Mouse (Mus musculus) myocyte (in vitro differentiated cells): ENCODE measurements at regions not wholly inside any gene's neighbourhood (a gene's known extent, or its start where the extent isn't known, plus 50 kb on each side); places are given as distances from the start of the nearest gene placed in this dataset.

Experiments used
- CEBPB ChIP-seq: IDR thresholded peaks from 2 replicates; pipeline ENCODE4 v1.6.1; 2011; ENCODE audit warnings: mild to moderate bottlenecking, moderate library complexity; ENCODE audit not compliant: poor library complexity, insufficient read depth, severe bottlenecking
- E2F4 ChIP-seq: IDR thresholded peaks from one replicate; pipeline ENCODE4 v1.6.1; 2011; ENCODE audit warnings: mild to moderate bottlenecking, control low read depth, moderate library complexity; ENCODE audit not compliant: insufficient read depth
- MAX ChIP-seq: IDR thresholded peaks from one replicate; pipeline ENCODE4 v1.6.1; 2011; ENCODE audit warnings: low read depth, mild to moderate bottlenecking, control low read depth
- MYOD1 ChIP-seq, 3 experiments: IDR thresholded peaks; one replicate each; pipeline ENCODE4 v1.6.1; 2011; ENCODE audit warnings: control low read depth in 2 of 3, low read depth in 2 of 3, mild to moderate bottlenecking in 2 of 3, moderate library complexity in 1 of 3; ENCODE audit not compliant: insufficient read length in 2 of 3, control insufficient read depth in 1 of 3
- MYOG ChIP-seq, 3 experiments: IDR thresholded peaks; one replicate each; pipeline ENCODE4 v1.6.1; 2011; ENCODE audit warnings: control low read depth in 2 of 3, low read depth in 2 of 3, mild to moderate bottlenecking in 2 of 3; ENCODE audit not compliant: insufficient read length in 2 of 3, control insufficient read depth in 1 of 3, insufficient read depth in 1 of 3
- POLR2A ChIP-seq: IDR thresholded peaks from one replicate; pipeline ENCODE4 v1.6.1; 2011; ENCODE audit warnings: low read depth, mild to moderate bottlenecking, control low read depth, moderate library complexity; ENCODE audit not compliant: insufficient read length
- POLR2AphosphoS2 ChIP-seq: IDR thresholded peaks from one replicate; pipeline ENCODE4 v1.6.1; 2011; ENCODE audit warnings: low read depth, control low read depth; ENCODE audit not compliant: insufficient read length
- REST ChIP-seq: IDR thresholded peaks from one replicate; pipeline ENCODE4 v1.6.1; 2011; ENCODE audit warnings: mild to moderate bottlenecking, control low read depth, moderate library complexity; ENCODE audit not compliant: insufficient read depth, insufficient read length
- SRF ChIP-seq: IDR thresholded peaks from one replicate; pipeline ENCODE4 v1.6.1; 2011; ENCODE audit warnings: low read depth; ENCODE audit not compliant: control insufficient read depth, insufficient read length
- TCF12 ChIP-seq: IDR thresholded peaks from one replicate; pipeline ENCODE4 v1.6.1; 2011; ENCODE audit warnings: mild to moderate bottlenecking, control low read depth; ENCODE audit not compliant: poor library complexity, insufficient read depth, severe bottlenecking
- USF1 ChIP-seq: IDR thresholded peaks from one replicate; pipeline ENCODE4 v1.6.1; 2011; ENCODE audit warnings: low read depth, mild to moderate bottlenecking, control low read depth, moderate library complexity

GRCm38 (mm10) chr8:89314907-89315306 lies 270.9 kb upstream of the Sall1 start:
- TF ChIP-seq POLR2AphosphoS2: no peak
- TF ChIP-seq POLR2A: no peak
- no peak for TF ChIP-seq MAX
- TF ChIP-seq REST: no peak
- no peak for TF ChIP-seq E2F4
- TF ChIP-seq TCF12: no peak
- no peak for TF ChIP-seq USF1
- no peak for TF ChIP-seq MYOD1 (IDR thresholded peaks at IDR 0.05; ENCODE audit: control insufficient read depth in 1 of 3, insufficient read length in 2 of 3, low read depth in 2 of 3)
- TF ChIP-seq MYOG (IDR thresholded peaks at IDR 0.05; ENCODE audit: control insufficient read depth in 1 of 3, insufficient read depth in 1 of 3, insufficient read length in 2 of 3, low read depth in 2 of 3): no peak
- TF ChIP-seq SRF: no peak
- TF ChIP-seq CEBPB: no peak
